Mouse (Mus musculus): Measurements from ENCODE around the gene Ugt1a8.

The Ugt1a8 gene

DNA sequence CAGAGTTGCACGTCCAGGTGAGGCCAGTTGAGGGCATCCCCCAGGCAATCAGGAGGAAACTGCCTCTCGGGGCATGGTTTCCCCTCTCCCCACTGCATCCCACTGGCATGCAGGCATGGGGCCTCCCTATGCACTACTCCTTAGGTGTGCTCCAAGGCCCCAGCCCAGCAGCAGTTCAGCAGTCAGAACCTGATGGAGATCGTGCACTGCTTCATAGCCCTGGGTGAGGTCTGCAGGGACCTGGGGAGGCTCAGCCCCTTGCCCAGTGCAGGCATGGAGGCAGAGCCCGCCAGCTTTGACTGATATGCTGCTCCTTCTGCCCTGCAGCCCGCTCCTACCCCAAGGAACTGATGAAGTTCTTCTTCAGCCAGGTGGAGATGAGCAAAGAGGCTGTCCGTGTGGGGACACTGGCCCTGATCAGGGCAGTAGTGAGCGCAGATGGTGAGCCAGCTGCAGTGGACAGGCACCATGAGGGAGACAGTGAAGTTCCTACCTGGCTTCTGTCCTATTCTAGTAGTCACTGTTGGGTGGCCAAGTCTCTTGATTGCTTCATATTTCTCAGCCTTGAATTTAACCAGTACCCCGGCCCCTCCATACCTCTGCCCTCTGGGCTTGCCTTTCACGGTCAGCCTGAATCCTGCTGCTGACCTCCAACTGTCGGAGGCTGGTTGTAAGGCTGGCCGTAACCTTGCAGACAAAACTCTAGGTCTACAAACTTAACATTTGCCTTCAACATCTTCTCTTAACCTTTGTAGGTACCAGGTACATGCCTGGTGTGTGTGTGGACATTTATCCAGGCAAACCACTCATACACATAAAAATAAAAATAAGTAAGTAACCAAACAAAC, 147.7 kb downstream of the Ugt1a8 start:
- DNase-seq (ENCODE audit: low spot score in 2 of 2), result peak in 1 of 2 experiments; percentile 42

DNA sequence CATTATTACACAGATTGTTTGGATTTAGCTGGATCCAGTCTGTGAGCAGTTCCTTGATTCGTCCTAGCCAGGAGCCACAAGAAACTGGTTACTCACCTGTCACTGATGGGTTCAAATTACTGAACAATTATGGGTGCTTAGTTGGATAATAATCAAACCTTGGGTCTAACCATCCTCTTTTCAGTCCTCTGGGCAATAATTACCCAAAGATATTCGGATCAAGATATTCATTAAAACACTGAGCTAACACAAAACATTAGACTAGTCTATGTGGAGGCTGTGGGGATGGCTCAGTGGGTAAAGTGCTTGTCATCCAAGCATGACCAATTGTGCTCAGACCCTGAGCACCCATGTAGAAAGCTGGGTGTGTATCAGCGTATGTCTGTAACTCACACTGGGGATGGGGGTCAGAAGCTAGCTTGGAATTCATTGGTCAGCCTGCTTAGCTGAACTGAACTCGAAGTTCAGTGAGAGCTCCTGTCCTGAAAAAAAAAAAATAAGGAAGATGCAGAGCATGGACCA, 148.3 kb downstream of the Ugt1a8 start:
- DNase-seq (ENCODE audit: low spot score in 2 of 2), result no peak

DNA sequence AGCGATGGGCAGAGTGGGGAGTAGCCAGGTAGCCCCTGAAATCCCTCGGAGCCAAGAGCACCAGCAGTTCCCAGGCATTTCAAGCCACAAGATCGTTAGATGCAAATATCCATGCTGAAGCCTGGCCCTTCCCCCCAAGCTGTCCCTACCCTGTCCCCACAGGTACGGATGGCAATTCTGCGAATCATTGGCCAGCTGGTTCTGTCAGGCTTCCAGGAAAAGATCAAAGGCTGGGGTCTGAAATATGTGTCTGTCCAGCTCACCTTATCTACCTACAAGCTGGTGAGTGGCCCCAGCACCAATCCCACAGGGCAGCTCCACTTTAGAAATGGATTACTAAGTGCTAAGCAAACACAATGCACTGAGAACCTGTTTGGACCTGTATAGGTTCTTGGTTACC, 149.7 kb downstream of the Ugt1a8 start:
- no peak for DNase-seq (ENCODE audit: low spot score in 2 of 2)

DNA sequence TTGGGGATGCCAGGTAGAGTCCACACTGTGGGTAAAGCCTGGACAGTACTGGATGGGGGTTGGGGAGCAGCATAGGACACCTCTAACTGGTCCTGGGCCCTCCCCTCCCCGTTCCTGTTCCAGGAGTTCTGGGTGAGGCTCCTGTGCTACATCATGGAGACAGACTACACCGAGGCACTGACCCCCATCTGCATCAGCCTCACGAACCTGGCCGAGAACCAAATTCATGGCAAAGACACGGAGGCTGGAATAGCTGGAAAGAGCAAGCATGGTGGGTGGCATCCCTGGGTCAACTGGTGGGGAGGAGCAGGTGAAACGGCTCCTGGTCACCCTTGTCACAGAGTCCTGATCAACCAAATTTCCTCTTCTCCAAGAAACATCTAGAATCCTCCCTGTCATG, 151.2 kb downstream of the Ugt1a8 start:
- DNase-seq (ENCODE audit: low spot score in 2 of 2), result peak in 1 of 2 experiments; percentile 53

DNA sequence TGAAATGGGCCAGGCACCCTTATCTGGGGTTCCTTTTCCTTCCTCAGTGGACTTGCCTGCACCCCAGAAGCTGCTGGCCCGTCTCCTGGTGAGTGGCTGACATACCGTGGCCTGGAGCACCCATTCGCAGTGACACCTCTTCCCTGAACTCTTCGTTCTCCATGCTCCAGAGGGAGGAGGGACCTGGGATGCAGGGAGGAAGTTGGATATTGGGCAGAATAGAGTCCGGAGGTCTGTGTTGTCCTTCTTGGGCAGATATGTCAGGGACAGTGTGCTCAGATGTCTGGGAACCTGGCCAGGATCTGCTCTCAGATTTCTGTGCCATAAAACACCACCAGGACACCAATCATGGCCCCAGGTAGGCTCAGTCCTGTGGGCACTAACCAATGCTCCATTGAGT, 152.5 kb downstream of the Ugt1a8 start:
- DNase-seq (ENCODE audit: low spot score in 2 of 2), result no peak

DNA sequence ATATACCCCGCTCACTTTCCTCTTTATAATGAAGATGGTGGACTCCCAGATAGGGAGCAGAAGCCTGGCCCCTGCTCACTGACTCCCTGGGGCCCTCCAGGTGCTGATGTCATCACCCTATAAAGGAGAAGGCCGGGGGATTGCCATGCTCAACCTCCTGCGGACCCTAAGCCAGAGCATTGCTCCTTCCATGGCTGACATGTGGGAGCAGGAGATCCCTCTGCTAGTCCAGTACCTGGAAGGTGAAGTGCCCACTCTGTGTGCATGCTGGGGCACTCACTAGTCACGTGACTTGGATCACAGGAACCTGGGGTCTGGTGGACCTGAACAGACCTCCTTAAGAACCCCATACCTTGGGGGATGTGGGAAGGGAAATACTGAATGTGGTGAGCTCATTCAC, 153.0 kb downstream of the Ugt1a8 start:
- no peak for DNase-seq (ENCODE audit: low spot score in 2 of 2)

DNA sequence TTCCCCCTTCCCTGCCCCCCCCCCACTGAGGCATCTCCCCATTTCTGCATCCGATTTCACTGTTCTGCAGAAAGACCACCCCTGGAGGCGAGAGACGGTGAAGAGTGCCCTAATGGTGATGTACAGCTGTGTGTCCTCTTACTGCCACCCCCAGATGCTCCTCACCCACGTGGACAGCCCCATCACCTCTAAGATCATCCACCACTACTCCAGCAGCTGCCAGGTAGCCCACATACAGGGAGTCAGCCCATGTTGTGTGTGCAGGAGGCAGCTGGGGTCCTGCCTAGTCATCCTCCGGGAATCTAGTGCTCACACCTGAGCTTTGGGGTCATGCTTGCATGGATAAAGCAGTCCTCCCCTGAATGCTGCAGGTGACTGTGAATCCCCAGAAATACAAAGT, 156.2 kb downstream of the Ugt1a8 start:
- no peak for DNase-seq (ENCODE audit: low spot score in 2 of 2)

DNA sequence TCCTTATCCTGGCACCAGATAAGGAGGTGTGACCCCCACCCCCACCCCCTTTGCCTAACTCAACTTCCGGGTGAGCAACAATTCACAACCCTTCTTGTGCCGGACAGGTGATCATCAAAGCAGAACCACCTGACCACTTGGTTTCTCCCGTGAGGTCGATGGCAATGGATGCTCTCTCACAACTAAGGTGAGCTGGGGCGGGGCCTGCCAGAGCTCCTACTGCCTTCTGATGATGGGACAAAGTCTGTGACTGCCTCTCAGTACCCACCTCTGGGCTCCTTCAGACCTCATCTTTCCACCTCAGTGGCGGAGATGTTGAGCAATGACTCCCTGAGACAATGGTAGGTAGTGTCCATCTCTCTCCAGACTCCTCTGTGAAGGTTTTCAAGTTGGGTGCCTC, 158.3 kb downstream of the Ugt1a8 start:
- no peak for DNase-seq (ENCODE audit: low spot score in 2 of 2)

DNA sequence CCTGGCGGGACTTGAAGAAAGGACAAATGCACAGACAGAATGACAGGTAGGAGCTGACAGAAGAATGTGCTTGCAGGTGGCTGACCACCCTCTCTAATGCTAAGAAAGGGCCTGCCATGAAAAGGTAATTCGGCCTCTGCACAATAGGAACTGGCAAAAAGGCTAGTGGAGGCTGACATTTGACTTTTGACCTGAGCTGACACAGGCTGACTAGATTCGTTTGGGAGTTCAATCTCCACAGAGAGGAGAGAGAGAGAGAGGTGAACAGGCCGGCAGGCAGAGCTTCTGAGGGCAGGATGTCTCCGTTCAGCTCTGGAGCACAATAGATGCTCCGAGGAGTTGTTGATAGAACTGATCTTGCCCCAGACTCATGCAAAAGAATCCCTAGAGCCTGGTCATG, 158.8 kb downstream of the Ugt1a8 start:
- no peak for DNase-seq (ENCODE audit: low spot score in 2 of 2)

DNA sequence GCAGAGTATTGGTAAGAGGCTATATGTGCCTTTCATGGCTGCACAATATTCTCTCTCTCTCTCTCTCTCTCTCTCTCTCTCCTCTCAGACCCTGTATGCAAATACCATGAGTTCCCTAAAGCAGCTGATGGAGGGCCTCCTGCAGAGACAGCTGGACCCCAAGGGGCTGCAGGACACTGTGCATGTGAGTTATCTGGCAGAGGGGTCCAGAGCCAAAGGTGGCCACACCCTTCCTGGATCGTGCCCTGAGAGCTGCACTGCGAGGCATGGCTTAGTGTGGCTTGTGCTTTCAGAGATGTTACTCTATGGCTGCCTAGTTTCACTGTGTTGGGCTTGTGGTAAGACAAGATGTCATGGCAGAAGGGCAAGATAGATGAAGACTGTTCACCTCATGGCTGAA, 160.0 kb downstream of the Ugt1a8 start:
- no peak for DNase-seq (ENCODE audit: low spot score in 2 of 2)

DNA sequence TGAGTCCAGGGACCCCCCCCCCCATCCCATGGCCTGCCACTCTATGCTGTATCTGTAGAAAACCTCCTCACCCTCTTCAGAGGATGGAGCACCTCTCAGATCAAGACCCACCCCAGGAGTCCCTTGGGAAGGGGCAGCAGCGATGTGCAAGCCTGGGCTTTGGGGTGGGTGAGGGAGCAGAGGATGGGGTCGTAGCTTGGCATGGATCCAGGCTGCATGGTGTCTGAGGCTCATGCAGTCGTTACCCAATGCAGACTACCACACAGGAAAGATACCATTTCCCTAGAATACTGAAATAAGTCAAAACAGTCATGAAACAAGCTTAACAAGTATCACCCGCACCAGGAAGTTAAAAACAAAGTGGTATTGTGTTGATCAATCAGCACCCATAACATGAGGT, 161.0 kb downstream of the Ugt1a8 start:
- DNase-seq (ENCODE audit: low spot score in 2 of 2), result no peak

DNA sequence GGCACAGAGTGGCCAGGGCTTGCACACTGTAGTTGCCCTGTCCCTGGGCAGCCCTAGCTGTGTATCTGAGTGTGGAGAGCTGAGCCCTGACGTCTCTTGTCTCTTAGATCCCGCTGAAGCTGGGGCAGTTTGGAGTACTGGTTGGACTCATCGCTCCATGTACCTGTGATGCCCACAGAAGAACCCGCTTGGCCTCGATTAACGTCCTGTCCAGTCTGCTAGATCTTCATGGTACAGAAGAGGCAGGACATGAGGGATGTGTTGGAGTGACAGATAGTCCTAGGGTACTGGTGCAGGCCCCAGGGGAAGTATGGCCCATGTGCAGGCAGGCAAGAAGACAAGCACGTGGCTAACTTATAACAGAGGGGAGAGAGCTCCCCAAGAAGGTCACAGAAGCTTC, 162.0 kb downstream of the Ugt1a8 start:
- no peak for DNase-seq (ENCODE audit: low spot score in 2 of 2)

DNA sequence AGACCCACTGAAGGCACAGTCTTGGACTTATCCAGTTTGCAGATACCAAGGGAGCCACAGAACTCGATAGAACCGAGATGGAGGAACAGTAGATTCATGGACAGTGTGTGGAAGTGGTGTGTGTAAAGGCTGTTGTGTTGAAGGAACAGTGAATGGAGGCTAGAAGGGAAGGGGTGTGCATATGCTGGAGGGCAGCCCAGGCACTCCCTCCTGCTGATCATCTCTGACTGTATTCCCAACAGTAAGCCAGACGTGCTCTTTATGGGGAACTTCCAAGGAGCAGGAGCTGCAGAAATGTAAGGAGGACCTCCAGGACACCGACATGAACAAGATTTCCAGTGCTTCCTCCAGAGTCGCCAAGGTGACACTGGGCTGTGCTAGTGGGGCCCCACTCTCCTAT, 162.4 kb downstream of the Ugt1a8 start:
- no peak for DNase-seq (ENCODE audit: low spot score in 2 of 2)

DNA sequence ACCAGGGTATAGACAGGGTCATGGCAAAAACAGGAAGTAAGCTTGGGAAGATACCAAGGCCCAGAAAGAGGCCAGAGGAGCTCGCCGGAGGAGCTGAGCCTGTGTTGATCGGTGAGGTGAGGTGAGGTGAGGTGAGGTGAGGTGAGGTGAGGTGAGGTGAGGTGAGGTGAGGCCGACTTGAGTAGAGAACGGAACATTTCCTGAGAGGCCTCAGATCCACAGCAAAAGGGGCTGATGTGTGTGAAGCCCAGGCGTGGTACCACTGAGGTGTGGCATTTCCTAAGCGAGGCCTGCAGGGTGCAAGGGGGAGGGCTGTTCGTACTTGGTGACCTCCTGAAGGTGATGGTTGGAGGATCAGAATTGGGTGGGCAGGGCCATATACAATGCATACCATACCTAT, 165.5 kb downstream of the Ugt1a8 start:
- DNase-seq (ENCODE audit: low spot score in 2 of 2), result no peak

DNA sequence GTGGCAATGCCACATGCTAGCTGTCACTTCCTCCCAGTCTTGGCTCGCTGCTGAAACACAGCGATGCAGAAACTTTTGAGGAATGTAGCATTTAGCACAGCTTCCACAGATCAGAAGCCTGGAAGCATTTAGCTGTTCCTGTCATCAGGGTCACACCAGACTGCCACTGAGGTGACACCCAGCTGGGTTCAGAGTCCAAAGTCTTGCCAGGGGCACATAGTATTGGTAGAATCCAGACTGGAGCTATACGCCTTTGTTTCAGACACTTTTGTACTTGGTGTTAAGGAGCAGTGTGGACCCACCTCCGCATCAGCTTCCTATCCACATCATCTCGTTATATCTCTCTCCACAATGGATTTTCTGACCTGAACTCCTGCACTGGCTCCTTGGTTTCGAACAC, 165.9 kb downstream of the Ugt1a8 start:
- no peak for DNase-seq (ENCODE audit: low spot score in 2 of 2)

DNA sequence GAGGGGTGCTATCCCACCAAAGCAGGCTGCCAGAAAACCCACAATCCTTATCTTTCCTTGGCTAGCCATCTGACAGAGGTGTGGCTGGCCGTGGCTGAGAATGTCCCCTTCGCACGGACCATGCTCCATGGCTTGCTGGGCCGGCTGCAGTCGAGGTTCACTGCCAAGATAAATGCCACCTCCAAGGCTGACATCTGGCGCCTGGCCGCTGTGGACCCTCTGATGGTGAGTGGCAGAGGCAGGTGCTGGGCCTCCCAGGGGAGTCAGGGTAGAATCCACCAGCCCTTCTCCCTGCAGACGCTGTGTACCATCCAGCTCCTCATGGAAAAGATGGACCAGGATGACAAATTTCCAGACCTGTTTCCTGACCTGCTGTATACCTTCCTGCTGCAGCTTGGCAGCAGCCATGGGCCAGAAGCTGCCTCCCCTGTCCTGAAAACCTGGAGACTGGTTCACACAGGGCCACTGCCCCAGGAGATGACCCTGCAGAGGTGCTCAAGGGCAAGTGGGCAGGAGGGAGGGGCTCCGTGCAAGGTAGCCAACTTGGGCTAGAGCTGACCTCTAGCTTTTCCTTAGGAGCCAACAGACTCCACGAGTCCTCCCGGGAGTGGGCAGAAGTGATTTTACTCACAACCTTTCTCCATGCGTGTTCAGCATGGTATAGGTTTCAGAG, 167.3 kb downstream of the Ugt1a8 start:
- peak in 1 of 2 experiments; percentile 81 for DNase-seq (ENCODE audit: low spot score in 2 of 2)

DNA sequence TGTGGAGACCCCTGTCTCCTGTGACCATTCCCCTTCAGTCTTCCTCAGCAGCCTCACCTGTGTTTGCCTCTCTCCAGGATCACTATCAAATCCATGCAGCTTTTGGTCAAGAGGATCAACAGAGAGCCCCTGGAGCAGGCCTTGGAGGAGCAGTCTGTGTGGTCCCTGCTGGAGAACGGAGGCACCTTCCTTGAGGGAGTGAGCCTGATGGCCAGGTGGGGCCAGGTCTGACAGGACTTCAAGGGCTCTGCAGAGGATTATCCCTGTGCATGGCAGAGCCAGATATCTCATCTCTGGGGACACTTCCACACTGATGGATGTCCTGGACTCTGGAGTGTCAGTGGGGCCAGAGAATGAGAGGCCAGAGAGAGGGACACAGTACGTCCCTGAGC, 167.8 kb downstream of the Ugt1a8 start:
- no peak for DNase-seq (ENCODE audit: low spot score in 2 of 2)

DNA sequence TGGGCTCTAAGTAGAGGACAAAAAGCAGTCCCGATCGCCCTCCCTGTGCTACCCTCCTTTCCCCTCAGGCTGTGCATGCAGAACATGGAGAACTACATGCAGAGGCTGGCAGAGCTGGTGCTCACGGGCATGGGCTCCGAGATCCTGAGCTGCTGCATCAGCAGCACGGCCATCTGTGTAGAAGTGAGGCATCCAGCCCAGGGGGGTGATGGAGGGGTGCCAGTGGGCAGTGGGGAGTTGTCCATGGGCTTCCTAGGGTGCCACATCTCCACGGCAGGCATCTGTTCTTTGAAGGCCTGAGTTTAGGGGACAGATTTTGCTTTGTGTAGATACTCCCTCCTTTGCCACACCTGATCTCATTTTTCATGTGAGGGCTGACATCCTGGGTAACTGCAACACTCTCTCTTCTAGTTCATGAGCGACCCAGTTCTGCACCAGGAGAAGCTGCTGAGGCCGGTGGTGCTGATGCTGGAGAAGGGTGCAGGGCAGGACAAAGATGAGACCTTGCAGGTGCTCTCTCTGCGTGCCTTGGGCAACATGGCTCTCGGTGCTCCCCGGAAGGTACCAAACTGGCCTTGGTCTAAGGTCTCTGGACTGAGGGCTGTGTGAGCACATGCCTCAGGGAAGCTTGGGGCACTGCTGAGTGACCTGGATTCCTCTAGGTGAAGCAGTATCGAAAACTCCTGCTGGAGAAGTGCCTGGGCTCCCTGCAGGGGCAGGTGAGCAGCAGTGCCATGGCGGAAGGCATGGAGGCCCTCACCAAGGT, 168.6 kb downstream of the Ugt1a8 start:
- peak in 1 of 2 experiments; percentile 63 for DNase-seq (ENCODE audit: low spot score in 2 of 2)

DNA sequence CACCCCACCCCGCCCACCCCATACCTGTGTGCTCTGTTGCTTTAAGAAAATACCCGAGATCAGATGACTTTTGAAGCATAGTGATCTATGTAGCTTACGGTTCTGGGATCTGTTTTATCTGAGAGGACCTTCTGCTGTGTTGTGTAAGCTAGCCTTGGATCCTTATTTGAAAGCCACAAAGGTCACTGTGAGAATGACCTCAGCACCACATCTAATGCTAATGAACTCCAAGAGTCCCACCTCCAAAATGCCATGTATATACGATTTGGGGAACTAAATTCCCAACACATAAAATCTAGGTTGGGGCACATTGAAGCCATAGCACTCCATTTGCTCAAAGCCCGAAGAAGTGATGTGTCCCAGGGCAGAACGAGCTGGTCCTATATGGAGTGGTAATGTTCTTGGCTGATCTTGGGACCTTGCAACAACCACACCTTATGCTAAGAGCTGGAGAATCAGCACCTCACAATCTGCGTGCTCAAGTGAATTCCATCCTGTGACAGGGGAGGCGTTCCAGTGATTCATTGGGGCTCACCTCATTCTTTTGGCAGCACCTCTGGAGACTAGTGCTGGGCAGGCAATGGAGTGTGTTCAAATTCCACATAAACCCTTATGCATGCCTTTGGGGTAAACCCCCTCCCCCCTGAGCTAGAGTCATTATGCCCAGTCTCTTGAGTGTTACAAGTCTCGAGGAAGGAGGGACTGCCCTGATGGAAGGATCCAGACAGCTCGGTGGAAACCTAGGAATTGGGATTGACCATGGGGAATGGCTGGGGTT, 169.5 kb downstream of the Ugt1a8 start:
- no peak for DNase-seq (ENCODE audit: low spot score in 2 of 2)

DNA sequence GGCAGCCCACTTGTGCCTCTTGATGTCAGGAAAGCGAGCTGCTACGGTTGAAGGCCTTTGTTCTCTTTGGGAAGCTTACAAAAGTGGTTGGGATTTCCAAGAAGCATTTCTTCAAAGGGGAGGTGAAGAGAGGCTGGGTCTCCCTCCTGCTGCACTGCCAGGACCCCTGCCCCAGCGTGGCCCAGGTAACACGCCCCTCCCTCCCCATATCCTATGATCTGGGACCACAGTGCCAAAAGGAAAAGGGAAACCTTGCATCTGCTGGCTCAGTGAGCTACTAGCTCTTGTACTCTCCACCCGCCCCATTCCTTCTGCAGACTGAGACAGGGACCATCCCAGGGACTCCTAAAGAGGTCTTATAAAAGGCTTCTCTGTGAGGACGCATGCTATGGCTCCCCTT, 170.1 kb downstream of the Ugt1a8 start:
- no peak for DNase-seq (ENCODE audit: low spot score in 2 of 2)

DNA sequence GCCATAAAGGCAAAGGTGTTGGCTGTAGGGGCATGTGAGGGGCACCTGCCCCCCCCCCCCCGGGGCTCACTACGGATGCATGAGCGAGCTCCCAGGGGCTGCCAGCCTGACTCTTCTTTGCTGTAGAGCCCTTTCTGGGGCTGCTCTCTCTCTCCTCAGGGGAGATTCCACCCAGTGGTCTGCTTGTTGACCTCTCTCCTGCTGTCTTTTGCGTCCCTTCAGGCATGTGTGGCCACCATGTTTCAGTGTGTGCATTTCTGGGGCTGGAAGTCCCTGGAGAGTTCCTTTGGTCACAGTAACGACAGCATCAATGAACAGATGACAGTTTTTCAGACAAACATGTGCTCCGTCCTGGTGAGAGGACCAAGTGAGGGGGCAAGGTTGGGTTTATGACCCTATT, 170.7 kb downstream of the Ugt1a8 start:
- no peak for DNase-seq (ENCODE audit: low spot score in 2 of 2)
